Mouse (Mus musculus) intestine, embryonic 16.5 days (tissue): Measurements from ENCODE around the gene Gna15. TPM values are rescaled to one million over a fixed set of nuclear protein-coding genes. Genes with fewer than 3 reads are reported as not detected.

Source experiments
- ATAC-seq: fragments of 200-750 bp; cut with Nextera tagmentation; 2 replicates; pipeline ENCODE4 v1.8.0; 2017; ENCODE audit warnings: moderate TSS enrichment, moderate library complexity
- H3K27ac ChIP-seq: fragments of 300-500 bp; sonication (generic); 2 replicates; pipeline ENCODE4 v1.5.1; 2014; ENCODE audit warnings: mild to moderate bottlenecking, low read length
- H3K27me3 ChIP-seq: fragments of 300-500 bp; sonication (generic); replicated peaks from 2 replicates; pipeline ENCODE4 v1.6.1; 2014; ENCODE audit warnings: low read length, control low read depth, mixed read lengths; ENCODE audit not compliant: control insufficient read depth, insufficient read depth
- H3K36me3 ChIP-seq: fragments of 300-500 bp; sonication (generic); 2 replicates; pipeline ENCODE4 v1.6.1; 2014; ENCODE audit warnings: low read length, control low read depth; ENCODE audit not compliant: control insufficient read depth, insufficient read depth
- H3K4me1 ChIP-seq: fragments of 300-500 bp; sonication (generic); 2 replicates; pipeline ENCODE4 v1.6.1; 2014; ENCODE audit warnings: low read length, control low read depth, mixed read lengths; ENCODE audit not compliant: control insufficient read depth, insufficient read depth
- H3K4me2 ChIP-seq: fragments of 300-500 bp; sonication (generic); 2 replicates; pipeline ENCODE4 v1.6.1; 2014; ENCODE audit warnings: low read depth, low read length, control low read depth
- H3K4me3 ChIP-seq: fragments of 300-500 bp; sonication (generic); 2 replicates; pipeline ENCODE4 v1.5.1; 2014; ENCODE audit warnings: mild to moderate bottlenecking, low read length
- H3K9ac ChIP-seq: fragments of 300-500 bp; sonication (generic); 2 replicates; pipeline ENCODE4 v1.6.1; 2014; ENCODE audit warnings: low read depth, low read length
- H3K9me3 ChIP-seq: fragments of 300-500 bp; sonication (generic); 2 replicates; pipeline ENCODE4 v1.6.1; 2016; ENCODE audit warnings: low read length, control low read depth; ENCODE audit not compliant: control insufficient read depth
- WGBS: fragments of 180-500 bp; shearing (Covaris S2); extraction: QIAGEN DNeasy Blood & Tissue Kit; methylation state at CpG from one replicate; pipeline ENCODE4 v1.1.7; 2014; 5-methylcytosine and 5-hydroxymethylcytosine counted together
- polyA plus RNA-seq: library from polyadenylated mRNA; unstranded; fragments of >200 nt; fragmentation: Nextera tagmentation; extraction: Ambion mirVana; gene quantifications from 2 replicates; pipeline ENCODE4 v1.2.1, GENCODE M21; 2015

The Gna15 gene
- polyA plus RNA-seq, 1 experiment from 2014 or later, result 1.5 TPM

DNA sequence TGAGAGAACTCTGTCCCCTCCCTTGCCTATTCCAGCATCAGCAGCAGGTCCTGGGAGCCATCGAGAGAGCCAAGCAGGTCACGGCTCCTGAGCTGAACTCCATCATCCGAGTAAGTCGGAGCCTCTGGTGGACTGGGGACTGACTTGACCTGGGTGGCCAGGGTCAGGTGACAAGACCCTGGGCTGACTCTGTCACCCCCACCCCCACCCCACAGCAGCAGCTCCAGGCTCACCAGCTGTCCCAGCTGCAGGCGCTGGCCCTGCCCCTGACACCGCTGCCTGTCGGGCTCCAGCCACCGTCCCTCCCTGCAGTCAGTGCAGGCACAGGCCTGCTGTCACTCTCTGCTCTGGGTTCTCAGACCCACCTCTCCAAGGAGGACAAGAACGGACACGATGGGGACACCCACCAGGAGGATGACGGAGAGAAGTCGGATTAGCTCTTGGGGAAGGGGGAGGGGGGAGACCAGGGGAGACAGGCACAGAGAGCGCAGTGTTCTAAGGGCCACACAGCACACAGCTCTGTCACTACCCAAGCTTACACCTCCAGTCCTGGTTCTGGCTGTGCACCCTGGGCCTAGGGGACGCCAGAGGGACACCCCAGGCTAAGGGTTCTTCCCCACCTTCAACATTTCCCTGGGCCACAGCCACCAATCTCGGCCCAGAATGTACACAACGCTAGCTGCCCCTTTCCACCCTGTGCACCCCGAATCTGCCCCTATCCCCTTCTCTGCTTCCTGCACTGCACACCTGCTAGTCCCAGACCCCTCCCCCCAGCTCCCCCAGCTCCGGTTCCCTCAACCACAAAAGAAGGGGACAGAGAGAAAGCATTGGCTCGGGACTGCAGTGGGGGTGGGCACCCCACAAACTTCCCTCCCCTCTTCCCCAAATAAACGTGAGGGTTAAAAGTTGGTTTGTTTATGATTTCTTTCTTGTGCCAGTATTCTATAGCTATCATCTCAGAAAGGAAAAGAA is 41.5 kb upstream of the Gna15 start:
- Histone ChIP-seq H3K27me3 (no peaks in the 10 kb centered on the region), H3K9ac (no peak overlapping the region), H3K4me3 (no peak overlapping the region), H3K9me3 (no peaks in the 10 kb centered on the region), H3K36me3 (peaks cover 21% of the 10 kb centered on the region), H3K4me2 (no peak overlapping the region), H3K27ac (peak overlapping the region; percentile 35; the same call in 1 of the 2 replicates), H3K4me1 (peaks cover 69% of the 10 kb centered on the region)
- 54% methylated on average over 20 of the region's 20 CpGs for WGBS
- ATAC-seq, result no peak

DNA sequence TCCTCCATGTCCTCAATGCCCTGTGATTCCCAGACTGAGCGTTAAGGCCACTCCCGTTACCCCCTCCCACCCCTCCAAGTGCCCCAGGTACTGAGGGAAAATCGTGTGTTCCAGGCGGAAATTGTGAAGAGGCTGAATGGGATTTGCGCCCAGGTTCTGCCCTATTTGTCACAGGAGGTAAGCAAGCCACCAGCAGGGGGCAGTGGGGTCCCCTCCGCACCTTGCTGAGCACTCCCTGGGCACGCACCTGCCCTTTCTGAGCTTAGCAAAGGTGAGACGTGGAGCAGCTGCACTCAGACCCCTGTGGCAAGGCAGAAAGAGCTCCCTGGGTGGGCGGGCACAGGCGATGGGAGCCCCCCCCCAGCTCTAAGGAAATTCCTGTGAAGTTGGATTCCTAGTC is 40.7 kb upstream of the Gna15 start:
- WGBS, result 35% methylated on average over 10 of the region's 10 CpGs
- peaks cover 62% of the 10 kb centered on the region for H3K4me1 ChIP-seq

DNA sequence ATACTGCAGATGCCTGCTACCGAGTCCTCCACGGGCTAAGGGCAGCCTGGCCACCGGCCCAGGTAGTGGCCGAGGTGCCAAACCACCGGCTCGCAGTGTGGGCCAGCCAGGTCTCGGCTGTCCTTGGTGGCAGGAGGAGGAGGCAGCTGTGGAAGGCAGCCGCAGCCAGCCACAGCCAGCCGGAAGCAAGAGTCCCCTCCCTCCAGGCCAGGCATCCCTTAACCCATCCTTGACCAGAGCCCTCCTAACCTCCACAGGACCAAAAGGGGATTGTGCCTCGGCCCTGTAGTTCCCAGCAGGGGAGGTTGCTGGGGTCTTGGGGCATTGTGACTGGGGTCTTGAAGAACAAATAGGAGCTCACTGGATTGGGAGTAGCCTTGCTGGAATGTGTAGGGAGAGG is 40.2 kb upstream of the Gna15 start:
- H3K4me3 ChIP-seq, result peak overlapping the region; percentile 42
- H3K4me1 ChIP-seq, result peaks cover 57% of the 10 kb centered on the region
- peaks cover 21% of the 10 kb centered on the region for H3K36me3 ChIP-seq
- 8% methylated on average over 10 of the region's 10 CpGs for WGBS
- peak overlapping the region; percentile 63 for H3K9ac ChIP-seq
- no peaks in the 10 kb centered on the region for H3K9me3 ChIP-seq
- peak; percentile 6; the same call in 1 of the 2 replicates for ATAC-seq
- no peaks in the 10 kb centered on the region for H3K27me3 ChIP-seq
- H3K27ac ChIP-seq, result peak overlapping the region; percentile 50
- H3K4me2 ChIP-seq, result peak overlapping the region; percentile 55

More for the DNA sequence above, 40.7 kb upstream of the Gna15 start:
- H3K36me3 ChIP-seq, result peaks cover 21% of the 10 kb centered on the region
- ATAC-seq, result no peak
- no peaks in the 10 kb centered on the region for H3K9me3 ChIP-seq
- H3K27ac ChIP-seq, result peak overlapping the region; percentile 35; the same call in 1 of the 2 replicates
- H3K4me2 ChIP-seq, result 0 out of 2 replicates have a peak overlapping the region, but pooled peaks have one; percentile 55
- H3K9ac ChIP-seq, result peak overlapping the region; percentile 63; the same call in 1 of the 2 replicates
- no peaks in the 10 kb centered on the region for H3K27me3 ChIP-seq
- H3K4me3 ChIP-seq, result no peak overlapping the region

DNA sequence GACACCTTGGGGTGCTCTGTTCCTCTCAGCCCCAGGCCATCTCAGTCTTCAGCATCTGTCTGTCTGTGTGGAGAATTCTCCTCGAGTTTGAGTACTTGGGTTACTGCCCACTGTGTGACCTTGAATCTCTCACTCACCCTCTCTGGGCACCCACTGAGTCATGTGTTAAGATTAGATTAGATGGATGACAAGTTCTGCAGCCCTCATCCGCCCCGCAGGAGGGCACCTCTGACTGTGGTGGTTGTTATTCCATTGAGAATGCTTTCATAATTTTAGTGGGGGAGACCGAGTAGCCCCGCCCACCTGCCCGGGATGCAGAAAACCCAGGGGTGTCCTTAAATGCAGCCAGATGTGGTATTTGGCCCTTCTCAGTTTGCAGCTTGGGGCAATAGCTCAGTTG is 39.5 kb upstream of the Gna15 start:
- H3K4me2 ChIP-seq, result peak overlapping the region; percentile 55
- H3K4me1 ChIP-seq, result peaks cover 56% of the 10 kb centered on the region
- WGBS, result 36% methylated on average over 6 of the region's 6 CpGs
- H3K27me3 ChIP-seq, result no peaks in the 10 kb centered on the region
- H3K9me3 ChIP-seq, result no peaks in the 10 kb centered on the region
- no peak for ATAC-seq
- peaks cover 21% of the 10 kb centered on the region for H3K36me3 ChIP-seq
- H3K4me3 ChIP-seq, result peak overlapping the region; percentile 26
- H3K27ac ChIP-seq, result peak overlapping the region; percentile 50
- H3K9ac ChIP-seq, result peak overlapping the region; percentile 63

DNA sequence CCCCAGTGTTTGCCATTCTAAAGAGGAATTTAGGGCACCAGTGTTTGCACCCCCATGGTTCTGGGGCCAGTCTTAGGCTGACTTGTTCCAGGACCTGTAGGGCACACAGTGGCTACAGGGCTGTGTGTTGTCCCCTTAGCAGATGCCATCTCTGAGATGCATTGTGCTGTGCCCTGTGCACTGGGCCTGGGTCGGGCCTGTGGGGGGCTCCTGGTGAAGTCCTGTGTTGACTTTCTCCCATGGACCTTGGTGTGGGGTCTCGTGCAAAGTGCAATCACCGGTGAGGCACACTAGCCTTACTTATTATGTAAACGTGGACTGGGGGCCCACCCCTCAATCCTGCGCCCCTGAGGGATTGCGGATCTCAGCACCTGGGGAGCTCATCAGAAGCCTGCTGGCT is 38.4 kb upstream of the Gna15 start:
- WGBS, result 60% methylated on average over 6 of the region's 6 CpGs
- Histone ChIP-seq H3K9me3 (no peaks in the 10 kb centered on the region), H3K4me2 (peak overlapping the region; percentile 55), H3K9ac (peak overlapping the region; percentile 36), H3K4me1 (peaks cover 52% of the 10 kb centered on the region), H3K36me3 (peaks cover 21% of the 10 kb centered on the region), H3K27me3 (no peaks in the 10 kb centered on the region), H3K4me3 (peak overlapping the region; percentile 20), H3K27ac (peak overlapping the region; percentile 9; the same call in 1 of the 2 replicates)
- ATAC-seq, result no peak

DNA sequence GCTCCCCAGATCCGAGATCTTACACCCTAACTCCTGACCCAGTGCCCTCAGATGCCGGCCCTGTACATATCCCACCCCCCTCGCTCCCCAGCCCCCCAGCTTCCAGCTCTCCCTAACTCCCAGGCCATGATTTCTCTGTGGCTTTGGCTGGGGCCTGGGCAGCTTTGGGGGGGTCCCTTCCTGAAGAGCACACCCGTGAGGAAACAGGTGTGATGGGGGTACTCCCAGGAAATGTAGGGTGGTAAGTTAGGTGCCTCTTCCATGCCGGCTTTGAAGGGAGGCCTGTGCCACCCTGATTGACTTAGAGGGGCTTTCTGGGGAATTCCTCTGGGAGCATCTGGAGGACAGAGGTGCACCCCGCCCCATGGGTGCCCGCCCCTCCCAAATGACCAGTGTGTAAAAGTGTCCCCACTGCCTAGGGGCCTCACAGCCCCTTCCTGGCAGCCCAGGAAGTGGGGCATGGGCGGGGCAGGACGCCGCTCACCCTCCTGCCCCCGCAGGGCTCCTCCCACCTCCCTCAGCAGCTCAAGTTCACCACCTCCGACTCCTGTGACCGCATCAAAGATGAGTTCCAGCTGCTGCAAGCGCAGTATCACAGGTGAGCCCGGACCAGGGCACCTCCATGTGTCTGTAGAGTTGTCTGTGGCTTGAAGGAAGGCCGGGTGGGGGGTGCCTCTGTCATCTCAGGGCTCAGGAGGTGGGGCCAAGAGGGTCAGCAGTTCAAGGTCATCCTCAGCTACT is 36.9 kb upstream of the Gna15 start:
- WGBS, result 9% methylated on average over 16 of the region's 16 CpGs
- Histone ChIP-seq H3K4me2 (peak overlapping the region; percentile 88), H3K9ac (peak overlapping the region; percentile 98), H3K4me3 (peak overlapping the region; percentile 90), H3K27ac (peak overlapping the region; percentile 97), H3K9me3 (peaks cover 3% of the 10 kb centered on the region; the same call in 1 of the 2 replicates), H3K4me1 (peaks cover 52% of the 10 kb centered on the region), H3K27me3 (no peaks in the 10 kb centered on the region), H3K36me3 (peaks cover 15% of the 10 kb centered on the region)
- peak; percentile 44 for ATAC-seq

DNA sequence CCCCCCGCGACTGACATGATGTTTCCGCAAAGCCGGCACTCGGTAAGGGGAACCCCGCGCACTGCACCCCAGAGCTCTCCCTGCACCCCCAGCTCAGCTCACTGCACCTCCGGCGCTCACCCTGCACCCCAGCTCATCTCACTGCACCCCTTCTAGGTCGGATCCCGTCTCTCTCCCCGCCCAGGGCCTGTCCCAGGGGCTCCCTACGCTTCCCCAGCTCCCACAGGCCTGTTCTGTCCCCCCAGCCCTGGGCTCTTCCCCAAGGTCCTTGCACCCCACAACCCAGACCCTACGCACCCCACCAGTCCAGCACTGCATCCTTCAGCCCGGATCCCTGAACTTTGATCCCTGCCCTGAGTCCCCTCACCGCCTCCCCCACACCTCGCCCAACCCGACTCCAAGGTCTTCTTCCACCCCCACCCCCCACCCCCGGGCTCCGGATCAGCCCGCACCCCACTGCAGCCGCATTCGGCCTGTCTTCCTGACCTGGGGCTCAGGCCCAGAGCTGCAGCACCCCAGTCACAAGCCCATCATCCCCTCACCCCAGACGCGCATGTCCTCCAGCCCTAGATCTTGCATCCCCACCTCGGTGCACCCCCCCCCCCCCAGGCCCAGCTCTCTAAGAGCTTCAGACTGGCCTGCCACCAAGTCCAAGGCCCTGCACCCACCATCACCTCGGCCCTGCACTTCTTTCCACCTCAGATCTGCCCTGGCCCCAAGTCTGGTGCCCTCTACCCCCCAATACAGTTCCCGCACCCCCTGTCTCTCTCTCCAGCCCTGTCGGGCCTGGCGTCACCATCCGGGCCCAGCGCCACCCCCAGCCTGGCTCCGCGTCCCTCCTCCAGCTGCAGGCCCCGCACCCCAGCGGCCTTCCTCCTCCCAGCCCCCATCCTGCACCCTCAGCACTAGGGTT is 35.9 kb upstream of the Gna15 start:
- peaks cover 3% of the 10 kb centered on the region; the same call in 1 of the 2 replicates for H3K9me3 ChIP-seq
- peaks cover 45% of the 10 kb centered on the region for H3K4me1 ChIP-seq
- peak overlapping the region; percentile 97 for H3K27ac ChIP-seq
- WGBS, result 2% methylated on average over 34 of the region's 36 CpGs
- ATAC-seq, result peak; percentile 47
- H3K4me2 ChIP-seq, result peak overlapping the region; percentile 88
- peak overlapping the region; percentile 98 for H3K9ac ChIP-seq
- peaks cover 5% of the 10 kb centered on the region; the same call in 1 of the 2 replicates for H3K36me3 ChIP-seq
- H3K27me3 ChIP-seq, result no peaks in the 10 kb centered on the region
- H3K4me3 ChIP-seq, result peak overlapping the region; percentile 90

DNA sequence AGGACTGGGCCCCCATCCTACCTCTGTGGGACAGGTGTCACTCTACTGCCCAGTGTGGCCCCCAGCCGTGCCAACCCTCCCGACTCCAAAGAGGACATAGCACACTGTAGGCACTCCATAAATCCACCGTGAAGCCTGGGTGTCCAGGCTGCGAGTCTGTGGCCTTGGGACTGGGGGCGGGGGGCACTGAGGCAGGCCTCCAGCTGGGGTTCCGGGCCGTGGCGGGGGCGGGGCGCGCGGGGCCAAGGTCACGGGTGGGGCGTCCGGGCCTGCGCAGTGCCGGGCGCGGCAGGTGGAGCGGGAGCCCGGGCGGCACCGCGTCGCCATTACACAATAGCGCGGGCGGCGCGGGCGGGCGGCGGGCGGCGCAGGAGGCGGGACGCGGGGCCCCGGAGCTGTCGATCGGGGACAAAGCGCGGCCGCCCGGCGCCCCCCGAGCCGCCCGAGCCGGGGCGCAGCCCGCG is 35.2 kb upstream of the Gna15 start, which contains the start of gene Aes:
Aes (plus strand) TSS at position 326 of the 464 bp plus-strand sequence.
- H3K27me3 ChIP-seq, result no peaks in the 10 kb centered on the region
- H3K4me2 ChIP-seq, result peak within 1 kb of the TSS; percentile 88
- H3K36me3 ChIP-seq, result 0 out of 2 replicates have a peak, but pooled peaks cover 3% of the 10 kb centered on the region
- H3K9me3 ChIP-seq, result peaks cover 3% of the 10 kb centered on the region; the same call in 1 of the 2 replicates
- H3K4me3 ChIP-seq, result peak within 1 kb of the TSS; percentile 90
- H3K4me1 ChIP-seq, result peaks cover 38% of the 10 kb centered on the region
- peak; percentile 75 for ATAC-seq
- 3% methylated on average over 11 of the region's 53 CpGs for WGBS
- peak within 1 kb of the TSS; percentile 98 for H3K9ac ChIP-seq
- H3K27ac ChIP-seq, result peak within 1 kb of the TSS; percentile 97
